Mouse (Mus musculus) midbrain, embryonic 12.5 days (tissue): Measurements from ENCODE around the gene C2cd4d. TPM values are rescaled to one million over a fixed set of nuclear protein-coding genes. Genes with fewer than 3 reads are reported as not detected.

Source experiments
- ATAC-seq: fragments of 200-750 bp; cut with Nextera tagmentation; 2 replicates; pipeline ENCODE4 v1.8.0; 2017; ENCODE audit warnings: low read depth, moderate TSS enrichment, moderate library complexity; ENCODE audit not compliant: low FRiP score
- H3K27ac ChIP-seq: fragments of 300-500 bp; sonication (generic); replicated peaks from 2 replicates; pipeline ENCODE4 v1.5.1; 2016; ENCODE audit warnings: mild to moderate bottlenecking
- H3K27me3 ChIP-seq: fragments of 300-500 bp; sonication (generic); 2 replicates; pipeline ENCODE4 v1.6.1; 2016; ENCODE audit warnings: mild to moderate bottlenecking
- H3K36me3 ChIP-seq: fragments of 300-500 bp; sonication (generic); 2 replicates; pipeline ENCODE4 v1.6.1; 2016
- H3K4me1 ChIP-seq: fragments of 300-500 bp; sonication (generic); 2 replicates; pipeline ENCODE4 v1.6.1; 2016
- H3K4me2 ChIP-seq: fragments of 300-500 bp; sonication (generic); replicated peaks from 2 replicates; pipeline ENCODE4 v1.6.1; 2016; ENCODE audit warnings: mild to moderate bottlenecking, moderate library complexity
- H3K4me3 ChIP-seq: fragments of 300-500 bp; sonication (generic); 2 replicates; pipeline ENCODE4 v1.5.1; 2016; ENCODE audit warnings: mild to moderate bottlenecking
- H3K9ac ChIP-seq: fragments of 300-500 bp; sonication (generic); replicated peaks from 2 replicates; pipeline ENCODE4 v1.6.1; 2016; ENCODE audit warnings: mild to moderate bottlenecking, moderate library complexity
- H3K9me3 ChIP-seq: fragments of 300-500 bp; sonication (generic); 2 replicates; pipeline ENCODE4 v1.6.1; 2016; ENCODE audit warnings: mild to moderate bottlenecking
- WGBS: fragments of 180-500 bp; shearing (Covaris S2); methylation state at CpG from one replicate; pipeline ENCODE4 v1.1.7; 2016; 5-methylcytosine and 5-hydroxymethylcytosine counted together
- polyA plus RNA-seq: library from polyadenylated mRNA; unstranded; fragments of >200 nt; fragmentation: Nextera tagmentation; extraction: Ambion mirVana; gene quantifications from 2 replicates; pipeline ENCODE4 v1.2.1, GENCODE M21; 2016

C2cd4d gene
- polyA plus RNA-seq, 1 experiment from 2014 or later: 1.9 TPM

- peaks cover 50% of the 10 kb centered on the region for H3K27me3 ChIP-seq
- H3K4me2 ChIP-seq: no peak overlapping the region
- no peaks in the 10 kb centered on the region for H3K36me3 ChIP-seq
- peaks cover 13% of the 10 kb centered on the region for H3K4me1 ChIP-seq
- H3K9ac ChIP-seq: no peak overlapping the region
- no peak overlapping the region for H3K27ac ChIP-seq
- ATAC-seq: peak; percentile 32
- H3K4me3 ChIP-seq: no peak overlapping the region
- H3K9me3 ChIP-seq: no peaks in the 10 kb centered on the region
- WGBS: 21% methylated on average over 3 of the region's 3 CpGs
These were observed 4.5 kb downstream of the C2cd4d start for GRCm38 (mm10) chr3:94366761-94367160.

- H3K4me2 ChIP-seq: no peak overlapping the region
- H3K9ac ChIP-seq: no peak overlapping the region
- ATAC-seq: no peak
- H3K4me3 ChIP-seq: no peak overlapping the region
- no peaks in the 10 kb centered on the region for H3K9me3 ChIP-seq
- H3K4me1 ChIP-seq: peaks cover 17% of the 10 kb centered on the region
- H3K27ac ChIP-seq: no peak overlapping the region
- 76% methylated on average over 6 of the region's 6 CpGs for WGBS
- no peaks in the 10 kb centered on the region for H3K36me3 ChIP-seq
- peaks cover 43% of the 10 kb centered on the region for H3K27me3 ChIP-seq
These were observed 5.3 kb downstream of the C2cd4d start for GRCm38 (mm10) chr3:94367511-94367910.

GRCm38 (mm10) chr3:94368631-94369030 is 6.4 kb downstream of the C2cd4d start:
- H3K9ac ChIP-seq: no peak overlapping the region

GRCm38 (mm10) chr3:94369709-94370108 is 7.5 kb downstream of the C2cd4d start:
- Histone ChIP-seq H3K4me2 (no peak overlapping the region), H3K27me3 (peaks cover 39% of the 10 kb centered on the region), H3K27ac (no peak overlapping the region), H3K4me1 (peaks cover 24% of the 10 kb centered on the region), H3K4me3 (no peak overlapping the region), H3K36me3 (no peaks in the 10 kb centered on the region), H3K9ac (no peak overlapping the region), H3K9me3 (no peaks in the 10 kb centered on the region)
- no peak for ATAC-seq
- WGBS: 69% methylated on average over 2 of the region's 2 CpGs

More at GRCm38 (mm10) chr3:94368631-94369030, 6.4 kb downstream of the C2cd4d start:
- Histone ChIP-seq H3K4me3 (no peak overlapping the region), H3K4me2 (no peak overlapping the region), H3K36me3 (no peaks in the 10 kb centered on the region), H3K4me1 (peaks cover 25% of the 10 kb centered on the region), H3K9me3 (no peaks in the 10 kb centered on the region), H3K27me3 (peaks cover 44% of the 10 kb centered on the region), H3K27ac (no peak overlapping the region)
- ATAC-seq: no peak
- 68% methylated on average over 6 of the region's 6 CpGs for WGBS

GRCm38 (mm10) chr3:94371637-94372036 is 9.4 kb downstream of the C2cd4d start:
- peaks cover 27% of the 10 kb centered on the region for H3K27me3 ChIP-seq
- no peak overlapping the region for H3K9ac ChIP-seq
- peaks cover 24% of the 10 kb centered on the region for H3K4me1 ChIP-seq
- H3K9me3 ChIP-seq: no peaks in the 10 kb centered on the region
- no peaks in the 10 kb centered on the region for H3K36me3 ChIP-seq
- H3K4me2 ChIP-seq: peak overlapping the region; percentile 30
- H3K27ac ChIP-seq: no peak overlapping the region
- peak; percentile 17; the same call in 1 of the 2 replicates for ATAC-seq
- 7% methylated on average over 11 of the region's 11 CpGs for WGBS
- no peak overlapping the region for H3K4me3 ChIP-seq

- Histone ChIP-seq H3K9me3 (no peaks in the 10 kb centered on the region), H3K9ac (no peak overlapping the region), H3K27ac (no peak overlapping the region), H3K4me2 (peak overlapping the region; percentile 30), H3K4me3 (no peak overlapping the region), H3K36me3 (no peaks in the 10 kb centered on the region), H3K4me1 (peaks cover 26% of the 10 kb centered on the region), H3K27me3 (peaks cover 30% of the 10 kb centered on the region)
- 0% methylated on average over 1 of the region's 3 CpGs for WGBS
- peak; percentile 6; the same call in 1 of the 2 replicates for ATAC-seq
These were observed 9.8 kb downstream of the C2cd4d start for GRCm38 (mm10) chr3:94372038-94372437.

- 0 out of 2 replicates have a peak, but pooled peaks have one; percentile 5 for ATAC-seq
- Histone ChIP-seq H3K4me2 (peak within 1 kb of the TSS; percentile 45), H3K27ac (no peak within 1 kb of the TSS), H3K9ac (no peak within 1 kb of the TSS; the same call in 1 of the 2 replicates), H3K4me1 (peaks cover 29% of the 10 kb centered on the region), H3K9me3 (no peaks in the 10 kb centered on the region), H3K36me3 (no peaks in the 10 kb centered on the region), H3K4me3 (peak within 1 kb of the TSS; percentile 10; the same call in 1 of the 2 replicates), H3K27me3 (peaks cover 34% of the 10 kb centered on the region)
- 15% methylated on average over 5 of the region's 5 CpGs for WGBS
These were observed 10.4 kb downstream of the C2cd4d start, which contains the start of gene Rorc for GRCm38 (mm10) chr3:94372641-94373040. Gene Rorc (plus strand): TSS chr3:94372794.

GRCm38 (mm10) chr3:94373090-94373489 is 10.9 kb downstream of the C2cd4d start:
- H3K4me2 ChIP-seq: peak overlapping the region; percentile 45
- H3K9me3 ChIP-seq: no peaks in the 10 kb centered on the region
- peak; percentile 38 for ATAC-seq
- no peak overlapping the region for H3K27ac ChIP-seq
- no peak overlapping the region; the same call in 1 of the 2 replicates for H3K9ac ChIP-seq
- H3K27me3 ChIP-seq: peaks cover 34% of the 10 kb centered on the region
- peaks cover 29% of the 10 kb centered on the region for H3K4me1 ChIP-seq
- no peaks in the 10 kb centered on the region for H3K36me3 ChIP-seq
- 3% methylated on average over 10 of the region's 10 CpGs for WGBS
- peak overlapping the region; percentile 10; the same call in 1 of the 2 replicates for H3K4me3 ChIP-seq

GRCm38 (mm10) chr3:94373597-94374011 is 11.4 kb downstream of the C2cd4d start:
- WGBS: 3% methylated on average over 5 of the region's 5 CpGs
- H3K9me3 ChIP-seq: no peaks in the 10 kb centered on the region
- no peak overlapping the region for H3K27ac ChIP-seq
- peak overlapping the region; percentile 10; the same call in 1 of the 2 replicates for H3K4me3 ChIP-seq
- no peak overlapping the region for H3K9ac ChIP-seq
- peak; percentile 48 for ATAC-seq
- peak overlapping the region; percentile 45 for H3K4me2 ChIP-seq
- peaks cover 34% of the 10 kb centered on the region for H3K27me3 ChIP-seq
- H3K36me3 ChIP-seq: no peaks in the 10 kb centered on the region
- H3K4me1 ChIP-seq: peaks cover 29% of the 10 kb centered on the region

GRCm38 (mm10) chr3:94374636-94375035 is 12.4 kb downstream of the C2cd4d start:
- Histone ChIP-seq H3K4me1 (peaks cover 29% of the 10 kb centered on the region), H3K4me3 (no peak overlapping the region), H3K9ac (no peak overlapping the region), H3K4me2 (no peak overlapping the region), H3K9me3 (no peaks in the 10 kb centered on the region), H3K27me3 (peaks cover 34% of the 10 kb centered on the region), H3K27ac (no peak overlapping the region), H3K36me3 (no peaks in the 10 kb centered on the region)
- no peak for ATAC-seq

- ATAC-seq: no peak
These were observed 12.9 kb downstream of the C2cd4d start for GRCm38 (mm10) chr3:94375146-94375545.

GRCm38 (mm10) chr3:94375861-94376260 is 13.6 kb downstream of the C2cd4d start:
- Histone ChIP-seq H3K27ac (no peak overlapping the region), H3K4me1 (peaks cover 29% of the 10 kb centered on the region), H3K9ac (no peak overlapping the region), H3K4me2 (no peak overlapping the region), H3K36me3 (no peaks in the 10 kb centered on the region), H3K4me3 (no peak overlapping the region), H3K9me3 (no peaks in the 10 kb centered on the region), H3K27me3 (peaks cover 34% of the 10 kb centered on the region)
- WGBS: 42% methylated on average over 5 of the region's 5 CpGs
- no peak for ATAC-seq

More at GRCm38 (mm10) chr3:94375146-94375545, 12.9 kb downstream of the C2cd4d start:
- Histone ChIP-seq H3K27ac (no peak overlapping the region), H3K27me3 (peaks cover 34% of the 10 kb centered on the region), H3K9ac (no peak overlapping the region), H3K4me1 (peaks cover 29% of the 10 kb centered on the region), H3K4me2 (no peak overlapping the region), H3K9me3 (no peaks in the 10 kb centered on the region), H3K36me3 (no peaks in the 10 kb centered on the region), H3K4me3 (no peak overlapping the region)
- 75% methylated on average over 2 of the region's 2 CpGs for WGBS
